In genomic region chr6:142317106-142317505, GRCm38 (mm10) we compare ENCODE assay signal across 26 mouse cellular contexts. TPM values are rescaled to one million over a fixed set of nuclear protein-coding genes. Genes with fewer than 3 reads are reported as not detected.
DNase-seq lines count a peak whose midpoint lies in the region; ATAC-seq and TF ChIP-seq lines count a peak whose summit lies in the region.
"Had no signal": no experiment of that assay in that cellular context is flagged by ENCODE, and none has a peak within 500 bp of the region (broad histone marks: within the 10 kb centered on the region; RNA-seq: fewer than 3 reads in every experiment).

No protein-coding gene starts in this region.

- no peak for TF ChIP-seq POLR2A in MEL (IDR thresholded peaks at IDR 0.05; ENCODE audit: control insufficient read depth in 1 of 2, insufficient read depth in 1 of 2, low read depth in 1 of 2, low read length in 2 of 2, poor library complexity in 1 of 2)

- no peak overlapping the region for H3K9ac ChIP-seq in MEL (ENCODE audit: control insufficient read depth, low read depth, low read length, poor library complexity, severe bottlenecking)
- no peak overlapping the region for H3K9ac ChIP-seq in midbrain, embryonic 16.5 days (ENCODE audit: low read depth, low read length)
- H3K9ac ChIP-seq: embryonic facial prominence, embryonic 12.5 days; forebrain, embryonic 13.5 days; forebrain, embryonic 15.5 days; forebrain, postnatal 0 days had no signal

- no peaks in the 10 kb centered on the region for H3K79me2 ChIP-seq in MEL (ENCODE audit: control insufficient read depth, insufficient read depth, low read length, poor library complexity)

- no peaks in the 10 kb centered on the region for H3K27me3 ChIP-seq in MEL (ENCODE audit: control insufficient read depth in 1 of 2, insufficient read depth in 2 of 2, low read length in 2 of 2)
- no peaks in the 10 kb centered on the region for H3K27me3 ChIP-seq in midbrain, embryonic 16.5 days (ENCODE audit: control insufficient read depth, insufficient read depth, low read depth, low read length)
- H3K27me3 ChIP-seq: embryonic facial prominence, embryonic 12.5 days; forebrain, embryonic 13.5 days; forebrain, embryonic 15.5 days; Patski had no signal

- peak; percentile 33 to 59; a peak in 2 of 4 replicates for TF ChIP-seq EP300 in MEL (IDR thresholded peaks at IDR 0.05; ENCODE audit: low read depth in 1 of 2, low read length in 2 of 2)

- H3K9me3 ChIP-seq in MEL (replicated peaks; ENCODE audit: insufficient read depth, low read length) = no peaks in the 10 kb centered on the region
- H3K9me3 ChIP-seq in midbrain, embryonic 16.5 days (replicated peaks; ENCODE audit: control insufficient read depth, low read length, poor library complexity, severe bottlenecking) = no peaks in the 10 kb centered on the region
- H3K9me3 ChIP-seq: embryonic facial prominence, embryonic 10.5 days; embryonic facial prominence, embryonic 12.5 days; forebrain, embryonic 13.5 days; forebrain, embryonic 15.5 days had no signal

- TF ChIP-seq CTCF in MEL (IDR thresholded peaks at IDR 0.05 in 2 of 3, conservative IDR thresholded peaks at IDR 0.05 in 1 of 3; ENCODE audit: control insufficient read depth in 1 of 3, insufficient read depth in 1 of 3, low read depth in 2 of 3, low read length in 3 of 3, poor library complexity in 1 of 3, severe bottlenecking in 1 of 3) = no peak

- DNase-seq in MEL (ENCODE audit: low read depth, low spot score) = peak; percentile 48
- DNase-seq in adrenal gland, postnatal 4 days (ENCODE audit: low spot score in 2 of 2) = no peak
- DNase-seq in heart, adult 9 months (ENCODE audit: low spot score in 2 of 2) = no peak
- DNase-seq: adrenal gland, adult 8-10 months; adrenal gland, postnatal 14 days; adrenal gland, postnatal 36 days; cerebellum, adult 11 months; cerebellum, adult 18-20 months; cerebellum, adult 8-10 months; cerebellum, adult 9-11 months; cerebellum, postnatal 14 days; cerebellum, postnatal 36 days; forebrain, postnatal 0 days had no signal

- H3K36me3 ChIP-seq in MEL (ENCODE audit: control insufficient read depth in 1 of 2, insufficient read depth in 2 of 2, low read length in 2 of 2) = peaks cover 0 to 4% of the 10 kb centered on the region in 2 experiments; a peak in 2 of 4 replicates
- H3K36me3 ChIP-seq in midbrain, embryonic 16.5 days (ENCODE audit: control insufficient read depth, insufficient read depth, low read length) = no peaks in the 10 kb centered on the region
- H3K36me3 ChIP-seq: embryonic facial prominence, embryonic 10.5 days; embryonic facial prominence, embryonic 12.5 days; forebrain, embryonic 15.5 days had no signal

- no peak for TF ChIP-seq RAD21 in MEL (IDR thresholded peaks at IDR 0.05; ENCODE audit: low read depth, low read length)

- H3K4me1 ChIP-seq in MEL (ENCODE audit: control insufficient read depth in 1 of 2, insufficient read depth in 2 of 2, low read length in 2 of 2) = peaks cover 0 to 2% of the 10 kb centered on the region in 2 experiments; a peak in 2 of 4 replicates
- H3K4me1 ChIP-seq in midbrain, embryonic 16.5 days (ENCODE audit: control insufficient read depth, insufficient read depth, low read length) = no peaks in the 10 kb centered on the region
- H3K4me1 ChIP-seq: embryonic facial prominence, embryonic 10.5 days; embryonic facial prominence, embryonic 12.5 days; forebrain, embryonic 13.5 days; forebrain, embryonic 15.5 days had no signal

- no peak overlapping the region for H3K4me3 ChIP-seq in MEL (ENCODE audit: control insufficient read depth in 1 of 2, insufficient read depth in 1 of 2, low read depth in 2 of 2, low read length in 2 of 2)
- no peak overlapping the region for H3K4me3 ChIP-seq in midbrain, embryonic 16.5 days (ENCODE audit: low read depth, low read length)
- H3K4me3 ChIP-seq: embryonic facial prominence, embryonic 10.5 days; embryonic facial prominence, embryonic 12.5 days; forebrain, embryonic 13.5 days; forebrain, embryonic 15.5 days had no signal

- H3K4me2 ChIP-seq in midbrain, embryonic 16.5 days (ENCODE audit: low read length) = no peak overlapping the region
- H3K4me2 ChIP-seq: embryonic facial prominence, embryonic 12.5 days; forebrain, embryonic 13.5 days; forebrain, embryonic 15.5 days had no signal

- H3K27ac ChIP-seq in MEL (ENCODE audit: control insufficient read depth, low read depth, low read length) = peak overlapping the region; percentile 34; the same call in 1 of the 2 replicates
- no peak overlapping the region for H3K27ac ChIP-seq in midbrain, embryonic 16.5 days (ENCODE audit: low read length)
- H3K27ac ChIP-seq: embryonic facial prominence, embryonic 10.5 days; embryonic facial prominence, embryonic 12.5 days; forebrain, embryonic 13.5 days; forebrain, embryonic 15.5 days had no signal

- 0 out of 2 replicates have a peak, but pooled peaks have one; percentile 45 for ATAC-seq in common myeloid progenitor, adult 5-6 weeks (replicated peaks; ENCODE audit: low read depth, poor library complexity, severe bottlenecking)
- no peak for ATAC-seq in midbrain, embryonic 16.5 days
- ATAC-seq: activated CD4-positive, CD25-positive, alpha-beta regulatory T cell, adult 4 months; forebrain, embryonic 13.5 days; forebrain, embryonic 15.5 days; forebrain, postnatal 0 days; Patski had no signal

TF ChIP-seq in MEL, 35 proteins besides CTCF, POLR2A, EP300 and RAD21:
- TF ChIP-seq USF2 (IDR thresholded peaks at IDR 0.05; ENCODE audit: borderline replicate concordance in 1 of 2, insufficient read depth in 1 of 2, low read depth in 1 of 2, low read length in 2 of 2) (no peak), RCOR1 (IDR thresholded peaks at IDR 0.05; ENCODE audit: low read depth, low read length) (peak; percentile 55; the same call in 1 of the 2 replicates), SIN3A (IDR thresholded peaks at IDR 0.05; ENCODE audit: low read length) (0 out of 2 replicates have a peak, but pooled peaks have one; percentile 19), MYB (IDR thresholded peaks at IDR 0.05; ENCODE audit: low read depth, low read length) (no peak), NRF1 (IDR thresholded peaks at IDR 0.05; ENCODE audit: insufficient read depth, low read depth, low read length, poor library complexity, severe bottlenecking) (no peak), E2F4 (IDR thresholded peaks at IDR 0.05; ENCODE audit: borderline replicate concordance, low read depth, low read length) (no peak), ETS1 (IDR thresholded peaks at IDR 0.05; ENCODE audit: low read depth, low read length) (0 out of 2 replicates have a peak, but pooled peaks have one; percentile 34), NELFE (IDR thresholded peaks at IDR 0.05; ENCODE audit: low read depth, low read length) (no peak), ZKSCAN1 (IDR thresholded peaks at IDR 0.05; ENCODE audit: low read depth, low read length) (no peak), MAZ (IDR thresholded peaks at IDR 0.05; ENCODE audit: low read depth, low read length) (no peak), GATA1 (IDR thresholded peaks at IDR 0.05; ENCODE audit: low read depth, low read length) (peak; percentile 51), TCF12 (IDR thresholded peaks at IDR 0.05; ENCODE audit: low read depth, low read length) (0 out of 2 replicates have a peak, but pooled peaks have one; percentile 33), UBTF (IDR thresholded peaks at IDR 0.05; ENCODE audit: borderline replicate concordance, insufficient read depth, low read depth, low read length) (no peak), CHD1 (IDR thresholded peaks at IDR 0.05; ENCODE audit: low read depth, low read length) (no peak)

RNA-seq across cellular contexts. Expression of gene Slco1a5, which starts 5.7 kb away (rescaled TPM):
- 0.04 TPM in 1 of 2 replicates, not detected in the other for total RNA-seq in MEL (2012; rRNA removed)
- not detected for polyA plus RNA-seq in MEL (2012; ENCODE audit: insufficient read depth in 1 of 2, insufficient read length in 2 of 2, low read depth in 1 of 2, low replicate concordance in 2 of 2, missing spikeins in 1 of 2)
- not detected in 2 replicates for total RNA-seq in common myeloid progenitor, adult 5-6 weeks (2017)
- total RNA-seq in adrenal gland, postnatal 4 days (2021) = not detected
- 0.45 and 0.74 TPM in 2 replicates for polyA plus RNA-seq in midbrain, embryonic 16.5 days (2015; fragmentation: Nextera tagmentation; extraction: Ambion mirVana)
- total RNA-seq: adrenal gland, adult 18-20 months; adrenal gland, adult 8-10 months; adrenal gland, postnatal 14 days; adrenal gland, postnatal 36 days had no signal
- polyA plus RNA-seq: activated CD4-positive, CD25-positive, alpha-beta regulatory T cell, adult 4 months; embryonic facial prominence, embryonic 12.5 days had no signal

RNA-seq across cellular contexts. Expression of gene Iapp, which starts 18.9 kb away (rescaled TPM):
- not detected in 2 replicates for total RNA-seq in MEL (2012; rRNA removed)
- not detected for polyA plus RNA-seq in MEL (2012; ENCODE audit: insufficient read depth in 1 of 2, insufficient read length in 2 of 2, low read depth in 1 of 2, low replicate concordance in 2 of 2, missing spikeins in 1 of 2)
- not detected in 2 replicates for total RNA-seq in common myeloid progenitor, adult 5-6 weeks (2017)
- 10 to 100 TPM in 1 of 2 experiments, not detected in 1; 67.7 TPM for total RNA-seq in adrenal gland, postnatal 4 days (2021)
- polyA plus RNA-seq in midbrain, embryonic 16.5 days (2015; fragmentation: Nextera tagmentation; extraction: Ambion mirVana) = not detected in 2 replicates
- total RNA-seq: adrenal gland, adult 18-20 months; adrenal gland, adult 8-10 months; adrenal gland, postnatal 14 days; adrenal gland, postnatal 36 days; ES-E14; forebrain, postnatal 0 days had no signal
- polyA plus RNA-seq: activated CD4-positive, CD25-positive, alpha-beta regulatory T cell, adult 4 months; C2C12; cortical plate, adult 2 months; forebrain, embryonic 11.5 days had no signal

RNA-seq across cellular contexts. Expression of gene Pyroxd1, which starts 28.3 kb away (rescaled TPM):
- 6.7 and 7.5 TPM in 2 replicates for total RNA-seq in MEL (2012; rRNA removed)
- 1 to 10 TPM in 1 of 2 experiments, not detected in 1; 6.5 TPM for polyA plus RNA-seq in MEL (2012; ENCODE audit: insufficient read depth in 1 of 2, insufficient read length in 2 of 2, low read depth in 1 of 2, low replicate concordance in 2 of 2, missing spikeins in 1 of 2)
- total RNA-seq in common myeloid progenitor, adult 5-6 weeks (2017) = 14.7 and 21.6 TPM in 2 replicates
- 10 to 100 TPM; 17.8 to 18.8 TPM for total RNA-seq in adrenal gland, postnatal 4 days (2021)
- polyA plus RNA-seq in midbrain, embryonic 16.5 days (2015; fragmentation: Nextera tagmentation; extraction: Ambion mirVana) = 22.6 and 27.0 TPM in 2 replicates
